8 mouse cellular contexts compared by ENCODE assay signal in genomic region chr5:147078110-147078900, GRCm38 (mm10). TPM values are rescaled to one million over a fixed set of nuclear protein-coding genes. Genes with fewer than 3 reads are reported as not detected.
DNase-seq lines count a peak whose midpoint lies in the region; ATAC-seq lines count a peak whose summit lies in the region.

No protein-coding gene starts in this region.

- no peaks in the 10 kb centered on the region for H3K9me3 ChIP-seq in heart, embryonic 16.5 days (replicated peaks; ENCODE audit: control insufficient read depth, low read length)
- H3K9me3 ChIP-seq in embryonic facial prominence, embryonic 11.5 days (replicated peaks; ENCODE audit: control insufficient read depth, low read length) = no peaks in the 10 kb centered on the region
- no peaks in the 10 kb centered on the region for H3K9me3 ChIP-seq in midbrain, embryonic 12.5 days

- intact Hi-C loops in gastrocnemius, postnatal 14 days (cut with DNase I; ENCODE audit: low total_unique reads) = no loop called here

- no peaks in the 10 kb centered on the region for H3K27me3 ChIP-seq in heart, embryonic 16.5 days (ENCODE audit: control insufficient read depth, insufficient read depth, low read length)
- no peaks in the 10 kb centered on the region for H3K27me3 ChIP-seq in embryonic facial prominence, embryonic 11.5 days (ENCODE audit: control insufficient read depth, insufficient read depth, low read length)
- H3K27me3 ChIP-seq in midbrain, embryonic 12.5 days = peaks cover 10% of the 10 kb centered on the region

- no peaks in the 10 kb centered on the region for H3K36me3 ChIP-seq in heart, embryonic 16.5 days (ENCODE audit: control insufficient read depth, insufficient read depth)
- H3K36me3 ChIP-seq in embryonic facial prominence, embryonic 11.5 days (replicated peaks; ENCODE audit: control insufficient read depth, insufficient read depth, low read depth, low read length) = no peaks in the 10 kb centered on the region
- peaks cover 4% of the 10 kb centered on the region; the same call in 1 of the 2 replicates for H3K36me3 ChIP-seq in midbrain, embryonic 12.5 days

- H3K9ac ChIP-seq in heart, embryonic 16.5 days (ENCODE audit: low read length) = peak overlapping the region; percentile 90
- peak overlapping the region; percentile 77 for H3K9ac ChIP-seq in embryonic facial prominence, embryonic 11.5 days (replicated peaks; ENCODE audit: low read length)
- H3K9ac ChIP-seq in midbrain, embryonic 12.5 days (replicated peaks) = peak overlapping the region; percentile 80

- 39% methylated on average over 11 of the region's 11 CpGs for WGBS in heart, embryonic 16.5 days
- WGBS in embryonic facial prominence, embryonic 11.5 days = 70% methylated on average over 11 of the region's 11 CpGs
- whole genome bisulfite sequencing in midbrain, embryonic 12.5 days = 70% methylated on average over 11 of the region's 11 CpGs

- ATAC-seq in heart, embryonic 16.5 days (replicated peaks; ENCODE audit: extremely low read depth, insufficient read depth, low FRiP score) = no peak
- no peak for ATAC-seq in embryonic facial prominence, embryonic 11.5 days (replicated peaks; ENCODE audit: insufficient number of reproducible peaks, low FRiP score, low TSS enrichment, low read depth)
- no peak for ATAC-seq in midbrain, embryonic 12.5 days (ENCODE audit: low FRiP score, low read depth)

- H3K4me2 ChIP-seq in heart, embryonic 16.5 days (ENCODE audit: low read depth, low read length) = peak overlapping the region; percentile 81
- H3K4me2 ChIP-seq in embryonic facial prominence, embryonic 11.5 days (ENCODE audit: low read depth, low read length) = peak overlapping the region; percentile 88
- H3K4me2 ChIP-seq in midbrain, embryonic 12.5 days (replicated peaks) = peak overlapping the region; percentile 94

- H3K4me1 ChIP-seq in heart, embryonic 16.5 days (ENCODE audit: control insufficient read depth, insufficient read depth, low read length) = peaks cover 24% of the 10 kb centered on the region
- H3K4me1 ChIP-seq in embryonic facial prominence, embryonic 11.5 days (ENCODE audit: control insufficient read depth, insufficient read depth, low read length) = no peaks in the 10 kb centered on the region
- H3K4me1 ChIP-seq in midbrain, embryonic 12.5 days = peaks cover 20% of the 10 kb centered on the region

- H3K4me3 ChIP-seq in heart, embryonic 16.5 days (ENCODE audit: low read length) = peak overlapping the region; percentile 73
- H3K4me3 ChIP-seq in embryonic facial prominence, embryonic 11.5 days (ENCODE audit: low read depth, low read length) = peak overlapping the region; percentile 83
- peak overlapping the region; percentile 81 for H3K4me3 ChIP-seq in midbrain, embryonic 12.5 days

- H3K27ac ChIP-seq in heart, embryonic 16.5 days (ENCODE audit: low read length) = no peak overlapping the region; the same call in 1 of the 2 replicates
- H3K27ac ChIP-seq in embryonic facial prominence, embryonic 11.5 days (replicated peaks; ENCODE audit: low read depth, low read length) = no peak overlapping the region
- H3K27ac ChIP-seq in midbrain, embryonic 12.5 days (replicated peaks) = no peak overlapping the region

- DNase-seq in heart, adult 18-20 months = no peak
- no peak for DNase-seq in embryonic facial prominence, embryonic 11.5 days (ENCODE audit: low spot score)
- peak; percentile 35 for DNase-seq in kidney, adult 18-20 months
- no peak for DNase-seq in left cerebral cortex, adult 9 months (ENCODE audit: low spot score in 2 of 2)
- no peak for DNase-seq in gastrocnemius, postnatal 14 days
- DNase-seq in right cerebral cortex, adult 18-20 months = no peak

RNA-seq across cellular contexts. Expression of gene Polr1d, which starts 1.5 kb away (rescaled TPM):
- polyA plus RNA-seq in heart, embryonic 16.5 days (2015; fragmentation: Nextera tagmentation; extraction: Ambion mirVana) = 87.3 and 89.8 TPM in 2 replicates
- 10 to 100 TPM; 71.6 to 78.8 TPM for total RNA-seq in heart, adult 18-20 months (2021)
- polyA plus RNA-seq in embryonic facial prominence, embryonic 11.5 days (2014; fragmentation: Nextera tagmentation; extraction: Ambion mirVana) = 124 and 129 TPM in 2 replicates
- polyA plus RNA-seq in midbrain, embryonic 12.5 days (2016; fragmentation: Nextera tagmentation; extraction: Ambion mirVana) = 95.4 and 100 TPM in 2 replicates
- 10 to 100 TPM; 87.1 to 94.8 TPM for total RNA-seq in gastrocnemius, postnatal 14 days (2021)

RNA-seq across cellular contexts. Expression of gene Lnx2, which starts 1.9 kb away (rescaled TPM):
- polyA plus RNA-seq in heart, embryonic 16.5 days (2015; fragmentation: Nextera tagmentation; extraction: Ambion mirVana) = 13.3 and 13.9 TPM in 2 replicates
- 10 to 100 TPM; 12.3 to 13.1 TPM for total RNA-seq in heart, adult 18-20 months (2021)
- 11.2 and 11.3 TPM in 2 replicates for polyA plus RNA-seq in embryonic facial prominence, embryonic 11.5 days (2014; fragmentation: Nextera tagmentation; extraction: Ambion mirVana)
- polyA plus RNA-seq in midbrain, embryonic 12.5 days (2016; fragmentation: Nextera tagmentation; extraction: Ambion mirVana) = 6.3 and 7.4 TPM in 2 replicates
- 1 to 10 TPM; 5.6 to 5.9 TPM for total RNA-seq in gastrocnemius, postnatal 14 days (2021)
